Mouse (Mus musculus): ENCODE measurements around the gene Tkt.

- TF ChIP-seq POLR2A (IDR thresholded peaks at IDR 0.05; ENCODE audit: borderline replicate concordance, extremely low read depth, insufficient read depth, insufficient read length, poor library complexity, severe bottlenecking): no peak
- TF ChIP-seq CTCF (IDR thresholded peaks at IDR 0.05; ENCODE audit: borderline replicate concordance, extremely low read depth, insufficient read depth, insufficient read length): no peak
These were observed 14.2 kb upstream of the Tkt start for GRCm38 (mm10) chr14:30533780-30534450.

All from brain, embryonic 14.5 days (tissue).